Mouse (Mus musculus) gonadal fat pad, adult 2 months (tissue): ENCODE measurements around the gene Slc9a9. TPM values are rescaled to one million over a fixed set of nuclear protein-coding genes. Genes with fewer than 3 reads are reported as not detected.

Experiments
- DNase-seq: peaks from one replicate; pipeline ENCODE4 v3.0.0-alpha.2; 2012; ENCODE audit warnings: low read depth
- polyA plus RNA-seq: library from polyadenylated mRNA; depleted of rRNA; stranded (reverse); fragments of >200 nt; gene quantifications from 2 replicates; pipeline ENCODE4 v1.2.3, GENCODE M21; 2012

Gene Slc9a9
- polyA plus RNA-seq, 1 experiment: 3.9 TPM

DNA sequence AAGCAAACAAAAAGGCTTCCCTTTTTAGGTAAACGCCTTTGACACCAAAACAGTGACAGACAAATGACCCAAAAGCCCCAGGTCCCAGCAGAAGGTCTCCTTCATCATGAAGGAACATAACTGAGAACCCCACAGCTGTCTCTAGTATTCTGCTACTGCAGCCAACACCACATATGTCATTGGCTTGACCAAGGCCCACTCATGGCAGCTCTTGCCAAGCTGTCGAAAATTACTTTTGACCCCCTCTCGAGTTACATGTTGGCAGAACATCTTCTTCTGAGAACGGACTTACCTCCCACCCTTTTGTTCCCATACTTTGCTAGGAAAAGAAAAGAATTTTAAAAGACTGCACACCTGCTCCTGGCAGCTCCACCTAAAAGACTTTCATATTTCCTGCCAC, 488.2 kb downstream of the Slc9a9 start:
- no peak for DNase-seq

DNA sequence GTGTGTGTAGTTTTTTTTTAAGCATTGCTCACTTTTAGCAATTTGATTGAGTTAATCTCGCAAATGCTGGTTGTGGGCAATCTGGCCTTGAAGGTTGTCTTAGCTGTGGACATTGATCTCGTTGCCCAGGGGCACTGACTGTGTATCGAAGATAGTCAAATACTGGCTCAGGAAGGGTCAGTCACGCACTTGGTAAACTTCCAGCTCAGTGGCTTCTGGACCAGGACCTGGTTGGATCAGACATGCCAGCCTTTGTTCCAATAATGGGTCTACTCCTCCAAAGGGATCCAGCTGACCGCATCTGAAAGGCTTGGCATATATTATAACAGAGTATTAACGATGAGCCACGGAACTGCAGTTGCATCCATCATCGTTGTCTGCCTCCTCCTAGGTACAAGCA, 489.2 kb downstream of the Slc9a9 start:
- no peak for DNase-seq

DNA sequence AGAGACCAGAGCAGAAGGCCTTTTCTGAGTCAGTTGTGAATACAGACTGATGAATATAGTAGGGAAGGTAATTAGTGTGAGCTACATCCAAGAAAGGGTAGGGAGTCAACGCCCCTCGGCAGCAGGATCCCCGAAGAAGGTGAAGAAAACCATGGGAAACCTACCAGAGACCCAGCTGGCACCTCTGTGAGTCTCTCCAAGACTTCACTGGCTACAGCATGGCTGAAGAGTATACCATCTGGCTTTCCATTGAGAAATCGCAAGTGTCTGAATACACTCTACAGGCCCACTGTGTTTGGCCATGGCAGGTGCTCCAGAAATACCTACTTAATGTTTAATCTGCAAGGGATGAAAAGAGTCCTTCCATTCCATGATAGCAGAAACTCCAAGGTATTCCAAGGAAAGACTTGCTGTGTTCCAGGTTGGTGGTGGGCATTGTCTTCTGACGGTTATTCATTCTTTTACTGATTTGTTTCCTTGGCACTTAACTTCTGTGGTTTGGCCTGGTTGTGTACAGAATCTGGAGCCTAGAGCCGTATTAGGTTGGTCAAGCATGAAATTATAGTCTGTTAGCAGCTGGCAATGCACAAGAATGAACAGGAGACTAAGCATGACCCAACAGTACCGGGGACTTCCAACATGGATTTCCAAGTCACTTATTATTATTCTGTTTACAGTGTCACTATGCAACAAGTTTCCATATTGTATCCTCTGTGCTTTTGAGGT, 491.0 kb downstream of the Slc9a9 start:
- DNase-seq: no peak

DNA sequence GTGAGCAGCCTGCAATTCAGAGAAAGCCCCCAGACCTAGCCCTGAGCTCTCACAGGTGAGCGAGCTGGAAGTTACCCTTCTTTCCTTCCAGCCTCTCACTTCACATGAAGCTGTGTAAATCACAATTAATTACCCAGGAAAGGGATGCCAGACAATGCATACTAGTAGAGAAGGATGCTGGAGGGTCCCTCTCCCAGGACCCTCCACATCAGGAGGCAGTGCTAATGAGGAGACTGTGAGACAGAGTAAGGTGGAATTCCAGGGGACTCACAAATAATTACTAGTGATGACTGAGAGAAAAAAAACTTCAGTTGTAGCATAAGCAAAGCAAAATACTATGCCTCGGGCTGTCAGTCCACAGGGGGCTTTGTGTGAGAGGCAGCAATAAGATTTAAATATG, 492.0 kb downstream of the Slc9a9 start:
- no peak for DNase-seq

DNA sequence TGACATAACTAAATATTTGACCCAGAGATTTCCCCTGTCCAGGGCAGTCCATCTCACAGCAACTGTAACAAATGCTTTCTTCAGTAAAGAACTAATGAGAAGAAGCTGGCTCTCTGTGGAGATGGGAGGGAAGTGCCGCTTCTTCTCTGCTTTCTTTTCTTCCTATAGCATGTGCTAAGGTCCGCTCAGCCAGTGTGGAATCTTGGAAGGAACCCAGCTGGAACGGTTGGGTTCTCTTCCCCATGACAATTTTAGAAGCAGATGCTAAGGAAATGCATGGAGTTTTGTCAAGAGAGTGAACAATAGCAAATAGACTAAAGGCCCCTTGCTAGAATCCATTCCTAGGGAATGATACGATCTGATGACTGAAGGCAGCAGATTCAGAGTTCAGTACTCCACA, 496.5 kb downstream of the Slc9a9 start:
- DNase-seq: no peak

DNA sequence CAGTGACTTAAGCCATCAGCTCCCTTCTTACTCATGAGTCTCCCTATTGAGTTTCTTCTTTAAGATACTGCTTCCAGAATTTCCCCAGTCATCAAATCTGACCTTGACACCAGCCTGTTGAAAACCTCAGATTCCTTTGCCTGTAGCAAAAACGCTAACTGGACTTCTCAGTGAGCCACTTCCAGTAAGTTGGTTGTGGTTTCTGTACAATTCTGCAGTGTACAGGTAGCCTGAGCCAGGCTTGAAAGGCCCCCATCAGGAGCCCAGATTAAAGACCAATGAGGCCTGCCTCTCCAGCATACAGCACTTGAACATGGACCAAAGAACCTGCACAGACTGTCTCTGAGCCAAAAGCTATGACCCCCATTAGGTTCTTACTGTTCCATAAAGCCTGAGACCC, 498.1 kb downstream of the Slc9a9 start:
- no peak for DNase-seq

DNA sequence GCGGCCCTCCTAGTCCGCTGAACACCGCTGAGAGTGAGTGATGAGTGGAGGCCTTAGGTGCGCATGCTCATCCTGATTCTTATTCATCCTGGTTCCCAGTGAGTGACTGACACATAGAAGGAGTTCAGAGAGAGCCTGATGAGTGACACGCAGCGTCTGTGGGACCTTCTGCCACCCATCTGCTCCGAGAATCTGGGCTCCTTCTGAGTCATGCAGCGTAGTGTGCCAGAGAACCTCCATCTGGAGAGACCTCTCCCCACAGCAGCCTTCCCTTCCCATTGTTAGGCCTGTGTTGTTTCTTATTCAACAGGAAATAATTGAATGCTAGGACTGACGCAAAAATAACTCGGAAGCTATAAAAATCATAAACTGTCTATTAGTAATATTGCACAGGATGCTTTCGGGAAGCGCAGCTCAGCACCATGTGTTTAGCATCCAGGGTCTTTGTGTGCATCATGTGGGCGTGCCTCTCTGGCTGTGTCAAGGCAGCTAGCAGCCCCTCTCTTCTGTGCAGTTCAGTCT, 498.8 kb downstream of the Slc9a9 start:
- no peak for DNase-seq

DNA sequence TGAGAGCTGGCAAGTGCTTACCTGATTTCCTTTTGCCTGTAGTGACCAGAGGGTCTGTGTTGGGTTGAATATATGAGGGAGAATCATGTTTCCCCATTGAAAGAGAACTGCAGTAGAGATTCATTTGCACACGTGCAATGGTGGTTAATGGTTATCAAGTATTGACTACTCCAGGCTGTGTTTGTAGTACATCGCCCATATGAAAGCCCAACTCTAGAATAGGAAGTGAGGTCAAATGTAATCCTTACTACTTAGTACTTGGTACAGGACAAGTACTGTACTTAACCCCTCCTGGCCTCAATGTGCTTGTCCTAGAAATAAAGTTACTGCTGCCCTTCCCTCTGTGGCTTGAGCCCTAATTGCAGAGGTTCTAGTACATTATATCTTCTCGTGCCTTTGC, 508.5 kb downstream of the Slc9a9 start:
- DNase-seq: no peak

DNA sequence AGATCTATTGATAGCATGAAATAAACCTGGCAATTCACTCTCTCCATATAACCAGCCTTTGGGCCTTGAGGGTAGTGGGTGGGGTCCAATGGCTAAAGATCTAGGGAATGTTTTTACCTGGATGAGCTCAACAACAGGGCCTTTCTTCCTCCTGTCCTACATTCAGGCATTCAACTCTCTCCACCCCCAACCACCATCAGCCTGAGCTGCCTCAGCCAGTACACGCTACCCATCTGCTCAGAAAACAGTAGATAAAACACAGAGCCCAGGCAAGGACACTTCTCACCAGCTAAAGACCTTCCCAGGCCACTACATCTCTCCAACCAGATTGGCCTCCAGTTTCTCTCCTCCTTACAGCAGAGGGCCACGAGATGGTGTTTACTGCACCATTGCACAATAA, 510.3 kb downstream of the Slc9a9 start:
- no peak for DNase-seq

DNA sequence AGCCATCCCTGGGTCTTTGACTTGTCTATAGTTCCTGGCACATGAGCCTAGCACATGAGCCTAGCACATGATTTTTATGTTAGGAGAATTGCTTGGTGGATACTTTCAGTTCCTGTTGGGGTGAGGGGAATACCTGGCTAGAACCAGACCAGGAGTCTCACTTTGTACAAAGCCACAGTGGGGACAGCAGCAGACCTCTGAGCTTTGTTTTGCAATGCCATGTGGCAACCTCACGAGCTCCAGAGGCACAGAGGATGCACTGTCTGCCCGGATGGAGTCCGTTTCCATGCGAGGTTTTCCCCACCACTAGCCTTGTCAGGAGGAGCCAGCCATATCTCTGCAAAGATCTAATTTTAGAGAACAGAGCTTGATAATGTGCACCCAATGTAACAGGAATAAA, 510.9 kb downstream of the Slc9a9 start:
- no peak for DNase-seq

DNA sequence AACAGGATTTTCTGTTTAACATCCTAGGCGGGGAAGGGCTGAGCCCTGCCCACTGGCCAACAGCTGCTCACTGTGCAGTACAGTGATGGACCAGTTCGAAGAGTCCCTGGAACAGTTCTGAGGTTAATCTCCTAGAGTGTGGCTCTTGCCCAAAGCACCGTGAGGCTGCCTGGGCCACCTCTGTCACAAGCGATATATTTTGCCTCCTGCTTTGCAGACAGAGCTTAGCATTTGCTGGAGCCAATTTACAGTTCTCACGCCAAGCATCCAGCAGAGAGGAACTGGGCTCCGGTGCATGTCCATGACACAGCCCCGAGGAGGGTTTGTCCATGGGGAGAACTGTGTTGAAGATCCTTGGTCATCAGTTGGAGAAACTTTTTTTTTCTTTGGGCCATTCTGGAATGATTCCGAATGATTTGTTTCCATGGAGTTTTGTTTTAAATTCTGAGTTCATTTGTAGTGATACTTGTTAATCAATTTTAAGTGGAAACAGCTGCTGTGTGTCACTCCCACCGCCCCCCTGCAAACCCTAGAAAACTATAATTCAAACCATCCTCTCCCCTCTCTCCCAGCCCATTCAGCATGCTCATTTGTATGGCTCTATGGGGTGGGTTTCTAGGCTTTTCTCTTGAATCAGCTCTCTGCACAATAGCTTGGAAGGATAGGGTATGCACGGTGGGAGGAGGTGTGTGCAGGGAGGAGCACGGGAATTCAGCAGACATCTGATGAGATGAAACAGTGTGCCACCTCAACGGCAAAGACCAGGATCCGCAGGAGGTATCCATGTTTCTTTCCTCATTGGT, 511.7 kb downstream of the Slc9a9 start:
- no peak for DNase-seq

DNA sequence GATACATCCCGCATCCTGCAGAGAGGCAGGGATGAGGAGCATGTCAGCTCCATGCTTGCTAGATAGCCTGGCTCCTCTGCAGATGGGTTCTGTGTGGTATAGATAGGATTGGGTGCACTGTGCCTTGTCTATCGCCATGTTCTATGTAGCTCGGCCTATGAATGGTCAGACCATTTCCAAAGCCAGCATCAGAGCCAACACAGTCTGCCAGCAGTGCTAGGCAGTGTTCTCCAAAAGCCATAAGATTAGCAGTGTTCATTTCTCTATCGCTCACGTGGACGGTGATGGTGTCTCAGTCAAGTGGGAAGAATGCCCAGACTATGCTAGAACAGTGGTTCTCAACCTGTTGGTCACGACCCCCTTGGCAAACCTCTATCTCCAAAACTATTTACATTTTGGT, 512.6 kb downstream of the Slc9a9 start:
- DNase-seq: no peak

DNA sequence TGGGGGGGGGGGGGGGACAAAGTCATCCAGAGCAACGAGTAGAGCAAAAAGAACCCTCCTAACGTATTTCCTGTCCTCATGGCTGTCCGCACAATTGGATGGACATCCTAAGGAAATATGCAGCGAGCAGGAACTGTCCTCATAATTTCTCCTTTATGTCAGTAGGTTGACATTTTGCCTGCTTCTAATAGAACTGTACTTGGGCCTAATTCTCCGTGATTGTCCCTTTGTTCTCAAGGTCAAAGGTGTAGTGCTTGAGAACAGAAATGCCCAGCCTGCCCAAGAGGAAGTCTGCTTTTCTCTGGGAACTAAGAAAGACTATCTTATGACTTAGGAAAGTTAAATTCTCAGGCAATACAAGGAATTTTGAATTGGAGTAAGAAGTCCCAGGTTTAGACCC, 514.7 kb downstream of the Slc9a9 start:
- DNase-seq: no peak

DNA sequence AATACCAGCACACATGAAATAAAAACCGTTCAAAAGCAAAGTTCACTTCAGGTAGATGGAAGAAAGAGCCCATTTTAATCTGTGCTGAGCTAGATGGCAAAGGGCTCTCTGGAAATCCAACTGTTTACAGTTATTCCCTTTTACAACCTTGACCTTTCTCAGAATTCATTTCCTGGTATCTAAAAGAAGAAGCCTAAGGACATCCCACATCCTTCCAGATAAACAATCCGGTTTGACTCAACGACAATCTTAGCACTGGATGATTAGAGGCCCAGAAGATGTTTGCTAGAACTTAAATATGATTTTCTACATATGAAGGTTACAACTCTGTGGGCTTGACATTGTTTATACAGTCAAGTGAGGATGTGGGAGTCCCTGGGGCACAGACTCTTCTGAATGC, 516.1 kb downstream of the Slc9a9 start:
- no peak for DNase-seq

DNA sequence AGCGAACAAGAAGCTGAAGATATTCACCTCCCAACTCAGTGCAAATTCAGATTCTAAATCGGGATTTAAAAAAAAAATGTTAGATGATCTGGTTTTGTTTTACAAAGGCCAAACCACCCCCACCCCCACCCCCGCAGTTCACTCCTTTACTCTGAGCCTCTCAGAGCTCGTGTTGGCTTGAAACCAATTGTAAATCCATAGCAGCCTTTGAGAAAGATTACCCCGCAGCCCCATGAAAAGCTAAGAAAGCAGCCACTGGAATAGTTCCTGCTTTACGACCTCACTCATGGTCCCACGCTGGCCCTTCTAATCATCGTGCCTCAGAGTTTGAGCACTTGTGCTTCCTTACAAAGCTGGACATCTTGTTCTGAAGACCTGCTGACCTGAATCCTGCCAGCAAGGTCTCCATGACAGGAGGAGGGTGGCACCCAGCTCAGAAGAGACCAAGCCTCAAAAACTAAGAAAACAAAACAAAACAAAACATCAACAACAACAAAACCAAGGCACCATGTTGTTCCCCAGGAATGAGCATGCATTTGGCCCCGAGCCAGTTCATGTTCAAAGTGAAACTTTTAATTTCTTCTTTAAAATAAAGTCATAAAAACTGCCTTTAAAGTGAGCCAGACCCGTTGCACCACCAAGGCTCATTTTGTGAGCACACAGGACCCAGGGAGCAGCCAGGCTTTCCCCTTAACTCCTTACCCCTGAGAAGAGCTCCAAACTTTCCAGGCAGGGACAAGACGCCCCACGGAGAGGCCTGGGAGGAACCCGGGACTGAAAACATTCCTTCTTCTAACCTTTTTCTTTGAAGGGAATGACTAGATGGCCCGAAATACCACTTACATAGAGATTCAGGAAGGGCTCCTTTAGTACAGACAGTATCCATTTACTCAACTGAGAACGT, 516.9 kb downstream of the Slc9a9 start:
- DNase-seq: no peak

DNA sequence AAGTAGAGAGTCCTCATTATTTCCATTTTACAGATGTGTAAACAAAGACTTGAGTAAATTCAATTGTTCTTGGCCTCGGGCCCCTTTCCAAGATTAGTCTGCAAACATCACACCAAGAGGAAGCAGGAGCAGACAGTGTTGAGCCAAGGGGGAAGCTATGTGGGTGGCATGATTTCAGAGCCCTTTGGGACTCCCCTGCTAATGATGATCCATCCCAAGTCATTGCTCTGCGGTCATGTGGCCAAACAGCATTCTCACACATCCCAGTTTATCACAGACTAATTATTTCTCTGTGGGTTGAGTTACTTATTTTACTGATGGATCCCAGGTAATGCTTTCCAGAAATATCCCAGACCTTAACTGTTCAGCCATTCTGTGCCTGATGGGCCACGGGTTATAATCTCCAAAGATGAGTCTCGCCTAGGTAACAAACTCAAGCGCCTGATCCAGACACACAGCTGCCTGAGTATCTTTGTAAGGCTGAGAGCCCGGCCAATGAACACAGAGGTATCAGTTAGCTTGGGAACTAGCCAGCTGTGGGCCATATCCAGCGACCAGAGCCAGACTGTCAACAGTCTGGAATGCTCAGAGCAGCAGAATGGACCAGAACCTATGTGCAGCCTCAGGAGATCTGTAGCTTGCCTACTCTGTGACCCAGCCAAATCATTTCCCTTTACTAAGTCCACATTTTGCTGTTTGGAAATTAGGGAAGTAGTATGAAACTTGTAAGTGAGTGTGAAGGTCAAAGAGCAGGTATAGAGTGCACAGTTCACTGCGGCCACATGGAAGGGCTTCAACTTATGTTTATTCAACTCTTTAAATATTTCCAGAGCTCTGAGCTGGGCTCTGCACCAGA, 518.9 kb downstream of the Slc9a9 start:
- DNase-seq: no peak

DNA sequence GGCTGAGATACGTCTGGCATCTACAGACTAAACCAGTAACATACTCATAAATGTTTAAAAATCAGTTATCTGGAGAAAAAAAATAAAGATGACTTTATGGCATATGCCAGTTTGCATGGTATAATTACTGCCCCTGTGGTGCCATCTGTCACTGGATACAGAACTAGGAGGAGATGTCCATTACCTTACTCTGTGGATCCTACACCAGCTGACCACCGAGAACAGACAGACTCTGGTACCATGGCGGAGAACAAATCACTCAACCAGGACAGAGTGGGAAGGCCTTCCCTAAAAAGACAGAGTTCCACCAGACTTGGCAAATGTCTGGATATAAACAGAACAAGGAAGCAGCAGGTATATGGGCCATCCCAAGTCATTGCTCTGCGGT, 519.5 kb downstream of the Slc9a9 start:
- DNase-seq: no peak

DNA sequence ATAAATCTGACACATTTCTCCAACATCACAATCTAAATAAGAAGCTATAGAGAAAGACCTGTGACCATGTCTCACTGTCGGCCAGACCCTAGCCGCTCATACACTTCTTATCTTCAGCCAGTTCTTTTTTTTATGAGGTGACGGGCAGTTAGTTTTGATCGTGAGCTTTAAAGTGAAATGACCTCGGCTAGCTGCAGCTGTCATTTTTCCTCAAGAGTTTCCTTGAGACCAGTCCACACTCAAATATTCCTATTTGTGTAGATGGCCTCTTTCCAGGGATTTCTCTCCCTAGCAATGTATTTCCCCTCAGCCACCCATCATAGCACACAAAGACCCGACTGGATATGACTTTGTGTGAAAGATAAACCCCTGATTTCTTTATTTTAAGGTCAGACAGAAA, 521.7 kb downstream of the Slc9a9 start:
- no peak for DNase-seq

DNA sequence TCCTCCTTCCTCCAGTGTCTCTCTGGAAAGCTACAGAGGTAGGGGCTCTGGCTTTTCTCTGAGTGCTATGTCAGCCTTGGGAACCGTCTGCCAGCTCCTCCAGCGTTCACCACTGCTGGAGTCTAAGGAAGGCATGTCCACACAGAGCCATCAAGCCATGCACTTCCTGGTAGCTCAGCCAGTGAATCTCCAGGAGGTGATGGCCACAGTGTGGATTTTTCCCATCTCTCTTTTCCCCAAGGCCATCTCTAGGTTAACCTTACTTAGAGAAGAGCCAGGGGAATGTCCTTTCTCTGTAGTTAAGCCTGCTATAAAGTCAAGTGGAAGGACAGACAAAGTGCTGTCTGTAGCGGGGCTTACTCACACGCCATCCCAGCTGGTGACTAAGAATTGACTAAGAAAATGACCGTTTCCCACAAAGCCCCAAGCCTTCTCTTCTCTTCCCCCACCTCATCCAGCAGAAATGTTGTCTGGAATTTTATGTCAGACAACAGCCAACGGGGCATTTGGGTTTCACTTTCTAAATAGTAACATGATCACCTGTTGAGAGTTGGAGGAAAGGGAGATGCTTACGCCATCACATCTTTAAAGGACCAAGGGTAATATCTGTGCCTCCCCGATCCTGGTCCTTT, 523.3 kb downstream of the Slc9a9 start:
- no peak for DNase-seq

DNA sequence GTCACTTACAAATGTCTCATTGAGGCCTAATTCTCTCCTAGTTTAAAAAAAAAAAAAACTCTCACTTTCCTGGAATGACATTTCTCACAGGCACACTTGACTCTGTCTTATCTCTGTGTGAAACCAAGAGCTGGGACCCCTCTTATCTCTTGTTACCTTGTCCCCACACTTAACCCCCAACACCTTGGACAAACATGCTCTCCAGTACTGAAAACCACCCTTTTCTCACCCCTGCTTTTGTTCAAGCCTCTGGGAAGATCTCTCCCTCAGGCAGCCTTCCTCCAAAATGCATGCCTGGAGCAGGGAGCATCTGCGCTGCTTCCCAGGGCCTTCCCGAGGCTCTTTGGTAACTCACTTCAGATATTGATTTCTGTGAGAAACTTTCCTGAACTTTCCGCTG, 524.0 kb downstream of the Slc9a9 start:
- DNase-seq: no peak

DNA sequence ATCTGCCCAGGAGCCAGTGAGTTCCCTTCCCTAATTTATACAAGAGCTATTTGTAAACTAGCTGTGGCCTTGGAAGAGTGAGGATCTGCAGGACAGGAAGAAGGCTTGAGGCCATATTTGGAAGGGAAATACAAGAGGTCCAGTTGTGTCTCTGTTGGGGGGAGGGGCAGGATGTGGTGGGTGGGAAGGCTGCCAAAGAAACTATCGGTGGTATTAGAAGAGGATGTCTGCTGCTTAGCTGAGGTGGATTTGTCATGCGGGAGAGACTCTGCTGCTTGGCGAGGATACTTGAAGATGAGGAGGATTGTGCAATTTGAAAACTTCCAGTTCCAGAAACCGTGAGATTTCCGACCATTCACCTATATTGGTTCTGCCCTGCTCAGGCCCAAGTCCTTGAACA, 524.4 kb downstream of the Slc9a9 start:
- DNase-seq: no peak
